Mouse (Mus musculus) erythroblast, embryonic 14.5 days (primary cell): Measurements from ENCODE around the gene Ank3. TPM values are rescaled to one million over a fixed set of nuclear protein-coding genes. Genes with fewer than 3 reads are reported as not detected.

Source experiments
- H3K27me3 ChIP-seq: 2 replicates; pipeline ENCODE4 v1.6.1; 2012; ENCODE audit warnings: inconsistent platforms; ENCODE audit not compliant: control insufficient read depth
- H3K36me3 ChIP-seq: 2 replicates; pipeline ENCODE4 v1.6.1; 2012; ENCODE audit warnings: mild to moderate bottlenecking, inconsistent platforms; ENCODE audit not compliant: control insufficient read depth
- H3K4me1 ChIP-seq: 2 replicates; pipeline ENCODE4 v1.6.1; 2012; ENCODE audit warnings: inconsistent platforms; ENCODE audit not compliant: control insufficient read depth
- H3K4me3 ChIP-seq: replicated peaks from 2 replicates; pipeline ENCODE3; 2012; ENCODE audit warnings: moderate library complexity, mild to moderate bottlenecking, inconsistent platforms
- H3K9me3 ChIP-seq: 2 replicates; pipeline ENCODE4 v1.6.1; 2012; ENCODE audit warnings: low read length, inconsistent platforms, mixed read lengths; ENCODE audit not compliant: control insufficient read depth
- GATA1 ChIP-seq: IDR thresholded peaks from 2 replicates; pipeline ENCODE4 v1.6.1; 2012; ENCODE audit warnings: low read length, inconsistent platforms, mixed read lengths
- TAL1 ChIP-seq: IDR thresholded peaks from 3 replicates; pipeline ENCODE4 v1.6.1; 2012; ENCODE audit warnings: low read length, inconsistent platforms, mixed read lengths
- polyA plus RNA-seq: library from polyadenylated mRNA; stranded (reverse); fragments of >175 nt; gene quantifications from 2 replicates; pipeline ENCODE4 v1.2.3, GENCODE M21; 2012

The Ank3 gene
- polyA plus RNA-seq, 1 experiment = 0.03 TPM

GRCm38 (mm10) chr10:69690131-69690960 lies 291.8 kb downstream of the Ank3 start:
- Histone ChIP-seq H3K36me3 (no peaks in the 10 kb centered on the region), H3K4me3 (no peak overlapping the region), H3K4me1 (no peaks in the 10 kb centered on the region), H3K27me3 (no peaks in the 10 kb centered on the region), H3K9me3 (peaks cover 2% of the 10 kb centered on the region)
- no peak for TF ChIP-seq TAL1
- no peak for TF ChIP-seq GATA1

GRCm38 (mm10) chr10:69690961-69691451 lies 292.4 kb downstream of the Ank3 start:
- Histone ChIP-seq H3K9me3 (peaks cover 4% of the 10 kb centered on the region), H3K27me3 (no peaks in the 10 kb centered on the region), H3K36me3 (no peaks in the 10 kb centered on the region), H3K4me3 (no peak overlapping the region), H3K4me1 (no peaks in the 10 kb centered on the region)
- TF ChIP-seq TAL1 (no peak), GATA1 (no peak)

- H3K36me3 ChIP-seq = no peaks in the 10 kb centered on the region
- H3K4me3 ChIP-seq = no peak overlapping the region
- H3K27me3 ChIP-seq = no peaks in the 10 kb centered on the region
- no peak for TF ChIP-seq GATA1
- TF ChIP-seq TAL1 = no peak
- peaks cover 5% of the 10 kb centered on the region for H3K9me3 ChIP-seq
- no peaks in the 10 kb centered on the region for H3K4me1 ChIP-seq
Observed at GRCm38 (mm10) chr10:69696019-69696418, 297.4 kb downstream of the Ank3 start.

- TF ChIP-seq GATA1 (no peak), TAL1 (no peak)
Observed at GRCm38 (mm10) chr10:69698699-69699098, 300.1 kb downstream of the Ank3 start.

GRCm38 (mm10) chr10:69701226-69701625 lies 302.7 kb downstream of the Ank3 start:
- Histone ChIP-seq H3K4me3 (no peak overlapping the region), H3K36me3 (no peaks in the 10 kb centered on the region), H3K9me3 (no peaks in the 10 kb centered on the region), H3K27me3 (no peaks in the 10 kb centered on the region), H3K4me1 (no peaks in the 10 kb centered on the region)
- TF ChIP-seq TAL1 = no peak
- no peak for TF ChIP-seq GATA1

More at GRCm38 (mm10) chr10:69698699-69699098, 300.1 kb downstream of the Ank3 start:
- H3K4me1 ChIP-seq = no peaks in the 10 kb centered on the region
- peaks cover 5% of the 10 kb centered on the region for H3K9me3 ChIP-seq
- H3K4me3 ChIP-seq = no peak overlapping the region
- H3K36me3 ChIP-seq = no peaks in the 10 kb centered on the region
- no peaks in the 10 kb centered on the region for H3K27me3 ChIP-seq

GRCm38 (mm10) chr10:69705806-69706768 lies 307.5 kb downstream of the Ank3 start:
- Histone ChIP-seq H3K36me3 (no peaks in the 10 kb centered on the region), H3K4me1 (no peaks in the 10 kb centered on the region), H3K27me3 (no peaks in the 10 kb centered on the region), H3K9me3 (no peaks in the 10 kb centered on the region), H3K4me3 (no peak overlapping the region)
- no peak for TF ChIP-seq GATA1
- TF ChIP-seq TAL1 = no peak

- no peak for TF ChIP-seq TAL1
- no peak for TF ChIP-seq GATA1
- Histone ChIP-seq H3K36me3 (no peaks in the 10 kb centered on the region), H3K9me3 (no peaks in the 10 kb centered on the region), H3K27me3 (no peaks in the 10 kb centered on the region), H3K4me3 (no peak overlapping the region), H3K4me1 (no peaks in the 10 kb centered on the region)
Observed at GRCm38 (mm10) chr10:69706851-69707788, 308.5 kb downstream of the Ank3 start.

GRCm38 (mm10) chr10:69707844-69708550 lies 309.4 kb downstream of the Ank3 start:
- no peak overlapping the region for H3K4me3 ChIP-seq

More at GRCm38 (mm10) chr10:69707844-69708550, 309.4 kb downstream of the Ank3 start:
- Histone ChIP-seq H3K9me3 (no peaks in the 10 kb centered on the region), H3K27me3 (no peaks in the 10 kb centered on the region), H3K36me3 (no peaks in the 10 kb centered on the region), H3K4me1 (no peaks in the 10 kb centered on the region)
- TF ChIP-seq TAL1 (no peak), GATA1 (no peak)
